Mouse (Mus musculus) liver, embryonic 11.5 days (tissue): ENCODE data around the gene Cd101. TPM values are rescaled to one million over a fixed set of nuclear protein-coding genes. Genes with fewer than 3 reads are reported as not detected.

ENCODE experiments used
- ATAC-seq: fragments of 200-750 bp; cut with Nextera tagmentation; replicated peaks from 2 replicates; pipeline ENCODE4 v1.8.0; 2017; ENCODE audit warnings: moderate number of reproducible peaks, mild to moderate bottlenecking, moderate TSS enrichment, moderate library complexity; ENCODE audit not compliant: low FRiP score
- DNase-seq: peaks from one replicate; pipeline ENCODE4 v3.0.0-alpha.2; 2017; ENCODE audit warnings: low spot score
- H3K27ac ChIP-seq: fragments of 300-500 bp; sonication (generic); 2 replicates; pipeline ENCODE4 v1.5.1; 2014; ENCODE audit warnings: mild to moderate bottlenecking, low read depth, low read length, control low read depth
- H3K27me3 ChIP-seq: fragments of 300-500 bp; sonication (generic); replicated peaks from 2 replicates; pipeline ENCODE4 v1.6.1; 2014; ENCODE audit warnings: low read length, mixed read lengths; ENCODE audit not compliant: control insufficient read depth, insufficient read depth
- H3K36me3 ChIP-seq: fragments of 300-500 bp; sonication (generic); 2 replicates; pipeline ENCODE4 v1.6.1; 2014; ENCODE audit warnings: mild to moderate bottlenecking, low read length, moderate library complexity, mixed read lengths; ENCODE audit not compliant: control insufficient read depth, insufficient read depth
- H3K4me1 ChIP-seq: fragments of 300-500 bp; sonication (generic); replicated peaks from 2 replicates; pipeline ENCODE4 v1.6.1; 2014; ENCODE audit warnings: low read length, mixed read lengths; ENCODE audit not compliant: control insufficient read depth, insufficient read depth
- H3K4me2 ChIP-seq: fragments of 300-500 bp; sonication (generic); 2 replicates; pipeline ENCODE4 v1.6.1; 2014; ENCODE audit warnings: mild to moderate bottlenecking, control low read depth, moderate library complexity
- H3K4me3 ChIP-seq: fragments of 300-500 bp; sonication (generic); 2 replicates; pipeline ENCODE4 v1.5.1; 2014; ENCODE audit warnings: low read depth, low read length, control low read depth
- H3K9ac ChIP-seq: fragments of 300-500 bp; sonication (generic); 2 replicates; pipeline ENCODE4 v1.6.1; 2014; ENCODE audit warnings: low read depth, low read length, control low read depth
- H3K9me3 ChIP-seq: fragments of 300-500 bp; sonication (generic); 2 replicates; pipeline ENCODE4 v1.6.1; 2016; ENCODE audit warnings: low read length, inconsistent platforms, mixed read lengths; ENCODE audit not compliant: control insufficient read depth
- WGBS: fragments of 180-500 bp; shearing (Covaris S2); extraction: QIAGEN DNeasy Blood & Tissue Kit; methylation state at CpG from one replicate; pipeline ENCODE4 v1.1.7; 2014; 5-methylcytosine and 5-hydroxymethylcytosine counted together
- polyA plus RNA-seq: library from polyadenylated mRNA; unstranded; fragments of >200 nt; fragmentation: Nextera tagmentation; extraction: Ambion mirVana; gene quantifications from 2 replicates; pipeline ENCODE4 v1.2.1, GENCODE M21; 2014

Cd101 gene
- polyA plus RNA-seq, 1 experiment from 2014 or later, result not detected

DNA sequence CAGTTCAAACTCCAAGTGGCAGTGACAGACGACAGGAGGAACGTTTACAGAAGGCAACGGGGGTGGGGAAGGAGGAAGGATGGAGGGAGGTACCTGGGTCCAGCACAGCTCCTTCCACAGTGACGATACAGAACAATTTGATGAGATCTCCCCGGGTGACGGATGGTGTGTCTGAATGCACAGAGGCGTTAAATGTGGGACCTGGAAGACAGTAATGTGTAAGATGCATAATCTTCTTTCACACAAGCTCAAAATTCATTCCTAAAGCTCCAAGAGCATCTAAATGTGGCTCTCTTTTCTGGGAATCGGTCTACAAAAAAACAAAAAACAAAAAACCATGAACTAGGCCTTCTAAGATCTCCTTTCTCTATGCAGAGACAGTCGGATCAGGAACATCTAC lies 20.6 kb upstream of the Cd101 start:
- DNase-seq (no peak), ATAC-seq (no peak)
- 66% methylated on average over 9 of the region's 9 CpGs for WGBS
- no peaks in the 10 kb centered on the region for H3K27me3 ChIP-seq
- no peaks in the 10 kb centered on the region for H3K4me1 ChIP-seq
- H3K9me3 ChIP-seq, result no peaks in the 10 kb centered on the region
- 0 out of 2 replicates have a peak, but pooled peaks cover 2% of the 10 kb centered on the region for H3K36me3 ChIP-seq
- no peak overlapping the region for H3K9ac ChIP-seq
- H3K27ac ChIP-seq, result no peak overlapping the region
- H3K4me2 ChIP-seq, result no peak overlapping the region
- H3K4me3 ChIP-seq, result no peak overlapping the region

DNA sequence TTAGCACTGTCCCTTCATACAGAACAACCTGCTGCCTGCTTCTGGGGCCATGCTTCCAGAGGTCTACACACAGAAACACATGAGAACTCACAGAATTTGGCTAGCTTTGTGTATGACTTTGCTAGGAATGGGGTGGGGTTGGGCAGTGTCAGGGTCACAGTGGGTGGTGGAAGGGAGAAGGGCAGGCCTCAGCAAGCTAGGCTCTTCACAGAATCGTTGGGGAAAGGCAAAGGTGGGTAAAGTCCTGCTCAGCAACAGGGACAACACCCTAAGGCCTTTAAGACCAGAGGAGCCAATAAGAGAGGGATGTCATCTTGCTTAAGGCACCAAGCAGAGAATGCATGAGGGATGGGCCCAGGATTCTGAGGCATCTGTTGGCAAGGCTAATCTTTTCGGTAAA lies 19.4 kb upstream of the Cd101 start:
- Histone ChIP-seq H3K4me3 (no peak overlapping the region), H3K27me3 (no peaks in the 10 kb centered on the region), H3K27ac (no peak overlapping the region), H3K9ac (no peak overlapping the region), H3K4me2 (no peak overlapping the region), H3K4me1 (no peaks in the 10 kb centered on the region), H3K9me3 (no peaks in the 10 kb centered on the region), H3K36me3 (0 out of 2 replicates have a peak, but pooled peaks cover 2% of the 10 kb centered on the region)
- 76% methylated on average over 2 of the region's 2 CpGs for WGBS
- ATAC-seq, result no peak
- no peak for DNase-seq

DNA sequence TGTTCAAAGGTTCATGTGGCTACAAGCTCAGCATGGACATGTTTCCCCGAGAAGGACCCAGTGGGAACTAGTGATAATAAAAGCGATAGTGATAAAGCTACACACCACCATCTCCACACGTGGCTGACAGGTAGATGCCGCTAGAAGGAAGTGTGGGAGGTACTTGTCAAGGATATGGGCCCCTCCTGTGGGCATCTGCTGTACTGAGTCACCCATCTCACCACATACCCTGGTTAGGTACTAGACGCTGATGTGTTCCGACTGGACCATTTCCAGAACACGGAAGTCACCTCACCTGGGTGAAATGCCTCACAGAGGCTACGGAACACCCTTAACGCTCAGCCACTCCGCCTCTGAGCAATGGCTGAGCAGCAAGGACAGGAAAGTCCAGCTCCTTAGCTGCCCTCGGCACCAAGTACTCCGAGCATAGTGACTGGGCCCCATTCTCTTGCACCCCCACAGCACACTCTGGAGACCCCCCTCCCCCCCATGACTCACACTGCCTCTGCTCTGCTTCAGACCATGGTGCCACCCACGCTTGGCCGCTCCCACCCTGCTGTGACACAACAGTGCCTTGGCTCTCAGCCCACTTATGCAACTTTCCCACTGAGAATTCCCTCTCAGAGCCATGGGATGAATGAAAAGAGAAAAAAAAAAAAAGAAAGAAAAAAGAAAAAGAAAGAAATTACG lies 18.4 kb upstream of the Cd101 start:
- H3K36me3 ChIP-seq, result 0 out of 2 replicates have a peak, but pooled peaks cover 2% of the 10 kb centered on the region
- 87% methylated on average over 15 of the region's 15 CpGs for WGBS
- H3K4me3 ChIP-seq, result no peak overlapping the region
- no peak overlapping the region for H3K9ac ChIP-seq
- no peaks in the 10 kb centered on the region for H3K9me3 ChIP-seq
- ATAC-seq, result no peak
- no peaks in the 10 kb centered on the region for H3K27me3 ChIP-seq
- no peak overlapping the region for H3K27ac ChIP-seq
- no peak overlapping the region for H3K4me2 ChIP-seq
- no peaks in the 10 kb centered on the region for H3K4me1 ChIP-seq
- no peak for DNase-seq

DNA sequence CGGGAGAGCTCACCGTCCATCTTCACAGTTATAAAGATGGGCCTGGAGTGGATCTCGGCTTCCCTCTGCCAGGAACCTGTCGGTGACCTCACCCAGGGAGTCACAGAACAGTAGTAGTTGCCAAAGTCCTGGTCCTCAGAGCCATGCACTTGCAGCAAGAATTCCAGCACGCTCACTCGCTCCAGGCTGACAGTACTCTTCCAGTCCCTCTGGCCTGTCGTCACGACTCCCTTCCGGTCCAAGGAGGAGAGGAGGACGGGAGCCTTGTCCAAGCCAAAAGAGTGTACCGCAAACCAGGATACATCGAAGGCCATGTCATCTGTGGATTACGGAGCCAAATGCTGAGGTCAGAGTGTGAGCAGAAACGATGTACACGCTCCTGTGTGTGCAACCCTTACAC lies 16.1 kb upstream of the Cd101 start:
- Histone ChIP-seq H3K4me2 (no peak overlapping the region), H3K36me3 (0 out of 2 replicates have a peak, but pooled peaks cover 2% of the 10 kb centered on the region), H3K27ac (no peak overlapping the region), H3K4me3 (no peak overlapping the region), H3K27me3 (no peaks in the 10 kb centered on the region), H3K9me3 (no peaks in the 10 kb centered on the region), H3K4me1 (no peaks in the 10 kb centered on the region), H3K9ac (no peak overlapping the region)
- DNase-seq, result no peak
- WGBS, result 89% methylated on average over 15 of the region's 15 CpGs
- ATAC-seq, result no peak

DNA sequence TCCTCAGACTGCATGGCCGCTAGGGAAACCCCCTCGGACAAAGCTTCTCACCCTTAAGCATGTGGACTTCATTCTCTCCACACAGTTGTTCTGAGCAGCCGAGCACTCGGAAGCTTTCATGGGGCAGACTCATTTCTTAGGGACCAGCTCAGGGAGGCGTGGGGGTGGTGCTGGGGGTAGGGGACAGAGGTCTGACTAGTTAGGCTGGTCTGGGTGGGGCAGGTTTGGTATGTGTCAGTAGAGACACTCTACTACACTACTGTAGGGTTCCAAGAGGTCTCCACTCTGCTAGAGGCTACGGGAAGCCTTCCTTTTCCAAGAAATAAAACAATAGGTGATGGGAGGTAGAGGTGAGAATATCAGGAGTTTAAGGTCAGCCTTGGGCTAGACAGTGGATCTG lies 15.3 kb upstream of the Cd101 start:
- no peak for ATAC-seq
- Histone ChIP-seq H3K27me3 (no peaks in the 10 kb centered on the region), H3K4me1 (no peaks in the 10 kb centered on the region), H3K36me3 (0 out of 2 replicates have a peak, but pooled peaks cover 2% of the 10 kb centered on the region), H3K9ac (no peak overlapping the region), H3K4me3 (no peak overlapping the region), H3K9me3 (no peaks in the 10 kb centered on the region), H3K4me2 (no peak overlapping the region), H3K27ac (no peak overlapping the region)
- 79% methylated on average over 6 of the region's 6 CpGs for WGBS
- DNase-seq, result no peak

DNA sequence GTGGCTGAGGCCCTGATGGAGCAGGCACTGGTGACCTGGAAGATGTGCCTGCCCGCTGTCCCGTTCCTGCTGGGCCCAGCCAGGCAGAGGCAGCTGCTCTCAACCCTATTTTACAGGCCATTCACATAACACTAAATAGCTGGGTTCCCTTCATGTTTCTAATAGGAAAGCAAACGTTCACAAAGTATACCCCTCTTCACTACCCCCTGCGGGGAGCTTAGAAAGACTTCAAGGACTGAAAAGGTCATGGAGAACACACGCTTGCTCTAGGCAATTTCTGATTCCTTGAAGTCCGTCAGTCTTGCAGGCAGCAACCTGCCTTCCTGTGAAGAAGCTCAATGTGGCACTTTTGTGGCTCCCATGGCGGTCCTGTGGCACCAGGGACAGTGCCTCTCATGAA lies 12.6 kb upstream of the Cd101 start:
- Histone ChIP-seq H3K9ac (no peak overlapping the region), H3K27me3 (no peaks in the 10 kb centered on the region), H3K27ac (no peak overlapping the region), H3K4me3 (no peak overlapping the region), H3K4me2 (no peak overlapping the region), H3K4me1 (no peaks in the 10 kb centered on the region), H3K36me3 (0 out of 2 replicates have a peak, but pooled peaks cover 2% of the 10 kb centered on the region), H3K9me3 (no peaks in the 10 kb centered on the region)
- 86% methylated on average over 7 of the region's 7 CpGs for WGBS
- no peak for DNase-seq
- no peak for ATAC-seq

DNA sequence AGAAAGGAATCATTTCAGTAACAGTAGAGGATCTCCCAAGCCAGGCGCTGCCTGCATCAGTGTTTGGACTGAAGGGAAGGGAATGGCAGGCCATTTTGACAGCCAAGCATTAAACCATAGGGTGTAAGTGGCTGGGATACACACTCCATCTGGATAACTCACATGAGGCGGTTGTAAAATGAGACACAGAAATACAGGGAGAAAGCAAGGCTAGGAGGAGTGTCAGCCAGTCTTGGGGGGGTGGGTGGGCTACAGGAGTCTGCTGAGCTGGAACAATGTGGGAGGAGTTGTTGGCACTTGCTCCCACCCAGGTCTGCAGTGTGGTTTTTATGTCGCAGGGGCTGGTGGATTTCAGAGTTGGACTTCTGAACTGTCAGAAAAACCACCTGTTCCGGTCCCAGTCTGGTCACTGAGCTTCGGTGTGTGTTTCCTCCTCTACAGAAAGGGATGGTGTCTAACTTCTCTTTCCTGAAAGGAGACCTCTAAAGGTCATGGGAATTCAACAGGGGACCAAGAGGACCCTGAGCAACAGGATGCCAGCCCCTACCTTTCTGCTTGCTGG lies 8.7 kb upstream of the Cd101 start:
- Histone ChIP-seq H3K27me3 (no peaks in the 10 kb centered on the region), H3K4me1 (no peaks in the 10 kb centered on the region), H3K27ac (no peak overlapping the region), H3K9me3 (no peaks in the 10 kb centered on the region), H3K9ac (no peak overlapping the region), H3K4me2 (no peak overlapping the region), H3K4me3 (no peak overlapping the region), H3K36me3 (no peaks in the 10 kb centered on the region)
- DNase-seq, result no peak
- no peak for ATAC-seq
- WGBS, result 70% methylated on average over 5 of the region's 5 CpGs

DNA sequence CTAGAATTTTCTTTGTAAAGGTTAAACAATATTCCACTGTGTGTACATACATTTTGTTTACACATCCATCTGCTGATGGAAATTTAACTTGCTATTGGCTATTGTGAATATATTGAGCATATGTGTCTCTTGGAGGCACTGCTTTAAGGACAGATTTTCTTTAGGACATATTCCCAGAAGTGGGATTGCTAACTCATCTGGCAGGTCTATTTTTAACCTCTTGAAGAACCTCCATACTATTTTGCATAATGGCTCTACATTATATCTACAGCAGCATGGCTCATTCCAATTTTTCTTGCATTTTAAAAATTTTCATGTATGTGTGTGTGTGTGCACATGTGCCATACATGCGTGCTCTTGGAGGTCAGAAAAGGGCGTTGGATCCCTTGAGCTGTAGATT lies 6.6 kb upstream of the Cd101 start:
- Histone ChIP-seq H3K4me3 (no peak overlapping the region), H3K9ac (no peak overlapping the region), H3K9me3 (no peaks in the 10 kb centered on the region), H3K4me2 (no peak overlapping the region), H3K36me3 (no peaks in the 10 kb centered on the region), H3K27ac (no peak overlapping the region), H3K27me3 (no peaks in the 10 kb centered on the region), H3K4me1 (0 out of 2 replicates have a peak, but pooled peaks cover 6% of the 10 kb centered on the region)
- WGBS, result 93% methylated on average over 2 of the region's 2 CpGs
- no peak for ATAC-seq
- no peak for DNase-seq

DNA sequence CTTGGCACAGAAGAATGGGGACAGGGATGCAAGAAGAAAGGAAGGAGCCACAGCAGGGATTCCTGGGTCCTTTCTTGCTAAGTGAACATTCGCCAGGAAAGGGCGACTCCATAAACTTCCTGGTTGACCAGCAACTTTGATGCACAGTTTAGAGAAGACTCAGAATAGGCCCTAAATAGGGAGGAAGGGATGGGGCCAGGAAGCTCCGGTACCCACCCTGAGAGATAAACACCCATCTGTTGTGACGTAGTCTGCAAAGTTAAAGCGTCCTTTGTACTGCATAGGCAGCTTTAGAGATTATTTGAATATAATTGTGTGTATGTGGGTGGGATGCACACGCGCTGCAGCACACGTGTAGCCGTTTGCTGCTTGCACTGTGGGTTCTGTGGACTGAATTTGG lies 5.2 kb upstream of the Cd101 start:
- no peak for ATAC-seq
- WGBS, result 82% methylated on average over 9 of the region's 9 CpGs
- H3K27ac ChIP-seq, result no peak overlapping the region

More for the DNA sequence above, 5.2 kb upstream of the Cd101 start:
- Histone ChIP-seq H3K4me1 (0 out of 2 replicates have a peak, but pooled peaks cover 6% of the 10 kb centered on the region), H3K36me3 (no peaks in the 10 kb centered on the region), H3K9me3 (no peaks in the 10 kb centered on the region), H3K4me2 (no peak overlapping the region), H3K27me3 (no peaks in the 10 kb centered on the region), H3K4me3 (no peak overlapping the region), H3K9ac (no peak overlapping the region)
- no peak for DNase-seq
